Mouse (Mus musculus): ENCODE data around the gene Allc. TPM values are rescaled to one million over a fixed set of nuclear protein-coding genes. Genes with fewer than 3 reads are reported as not detected.

Allc gene
- total and polyA plus RNA-seq, 3 experiments: not detected

- Histone ChIP-seq H3K36me3 (replicated peaks in 1 of 2; ENCODE audit: control insufficient read depth in 1 of 2, insufficient read depth in 1 of 2, low read length in 1 of 2) (peaks cover 19 to 25% of the 10 kb centered on the region in 2 experiments), H3K4me3 (replicated peaks in 1 of 3; ENCODE audit: low read depth in 2 of 3, low read length in 2 of 3, poor library complexity in 1 of 3) (no peak overlapping the region), H3K27me3 (replicated peaks) (peaks cover 18% of the 10 kb centered on the region), H3K4me1 (ENCODE audit: control insufficient read depth in 1 of 2, insufficient read depth in 2 of 2) (peaks cover 3 to 26% of the 10 kb centered on the region in 2 experiments; a peak in 3 of 4 replicates), H3K9ac (ENCODE audit: insufficient read depth, low read depth) (no peak overlapping the region), H3K27ac (ENCODE audit: insufficient read depth, low read depth) (no peak overlapping the region), H3K4me2 (ENCODE audit: insufficient read depth, low read depth, poor library complexity, severe bottlenecking) (no peak overlapping the region), H3K79me2 (replicated peaks; ENCODE audit: control insufficient read depth, extremely low read depth, insufficient read depth, poor library complexity, severe bottlenecking) (no peaks in the 10 kb centered on the region), H3K9me3 (replicated peaks; ENCODE audit: low read length) (no peaks in the 10 kb centered on the region)
- DNase-seq (ENCODE audit: extremely low read depth): no peak
- dilution Hi-C loops (cut with MboI; ENCODE audit: extremely low pct_ligation_motif_present, extremely low pct_unique_long_range_greater_than_20kb, low sequenced_read_pairs): no loop called here
- no peak for TF ChIP-seq JUND (conservative IDR thresholded peaks at IDR 0.05; ENCODE audit: low read depth, low read length)
- no peak for TF ChIP-seq KAT2A (IDR thresholded peaks at IDR 0.05; ENCODE audit: insufficient replicate concordance, low read length)
- TF ChIP-seq ZNF384 (IDR thresholded peaks at IDR 0.05; ENCODE audit: low read depth, low read length): no peak
- no peak for TF ChIP-seq BHLHE40 (IDR thresholded peaks at IDR 0.05; ENCODE audit: low read depth, low read length)
- TF ChIP-seq MYC (IDR thresholded peaks at IDR 0.05; ENCODE audit: low read depth, low read length): no peak
- no peak for TF ChIP-seq ZKSCAN1 (IDR thresholded peaks at IDR 0.05; ENCODE audit: borderline replicate concordance, low read depth, low read length)
- no peak for TF ChIP-seq ZC3H11A (IDR thresholded peaks at IDR 0.05; ENCODE audit: low read depth, low read length)
- TF ChIP-seq CTCF (conservative IDR thresholded peaks at IDR 0.05 in 1 of 2, IDR thresholded peaks at IDR 0.05 in 1 of 2; ENCODE audit: low read depth in 2 of 2, low read length in 2 of 2): no peak
- TF ChIP-seq MAZ (IDR thresholded peaks at IDR 0.05; ENCODE audit: low read depth, low read length): no peak
- no peak for TF ChIP-seq UBTF (IDR thresholded peaks at IDR 0.05; ENCODE audit: low read depth, low read length)
- in situ Hi-C loops (cut with MboI; ENCODE audit: low pct_ligation_motif_present, low pct_unique_long_range_greater_than_20kb, low sequenced_read_pairs): no loop called here
Observed at GRCm38 (mm10) chr12:28625407-28625806, 43.1 kb upstream of the Allc start.

GRCm38 (mm10) chr12:28624251-28624650 lies 41.9 kb upstream of the Allc start:
- Histone ChIP-seq H3K4me3 (replicated peaks in 1 of 3; ENCODE audit: low read depth in 2 of 3, low read length in 2 of 3, poor library complexity in 1 of 3) (no peak overlapping the region), H3K79me2 (replicated peaks; ENCODE audit: control insufficient read depth, extremely low read depth, insufficient read depth, poor library complexity, severe bottlenecking) (no peaks in the 10 kb centered on the region), H3K9me3 (replicated peaks; ENCODE audit: low read length) (no peaks in the 10 kb centered on the region), H3K36me3 (replicated peaks in 1 of 2; ENCODE audit: control insufficient read depth in 1 of 2, insufficient read depth in 1 of 2, low read length in 1 of 2) (peaks cover 7 to 14% of the 10 kb centered on the region in 2 experiments), H3K4me1 (ENCODE audit: control insufficient read depth in 1 of 2, insufficient read depth in 2 of 2) (peaks cover 0 to 15% of the 10 kb centered on the region in 2 experiments; a peak in 2 of 4 replicates), H3K27me3 (replicated peaks) (peaks cover 25% of the 10 kb centered on the region), H3K4me2 (ENCODE audit: insufficient read depth, low read depth, poor library complexity, severe bottlenecking) (no peak overlapping the region), H3K27ac (ENCODE audit: insufficient read depth, low read depth) (no peak overlapping the region), H3K9ac (ENCODE audit: insufficient read depth, low read depth) (no peak overlapping the region)
- in situ Hi-C loops (cut with MboI; ENCODE audit: low pct_ligation_motif_present, low pct_unique_long_range_greater_than_20kb, low sequenced_read_pairs): no loop called here
- dilution Hi-C loops (cut with MboI; ENCODE audit: extremely low pct_ligation_motif_present, extremely low pct_unique_long_range_greater_than_20kb, low sequenced_read_pairs): no loop called here
- TF ChIP-seq E2F4 (IDR thresholded peaks at IDR 0.05; ENCODE audit: insufficient replicate concordance, low read depth, low read length): no peak
- no peak for TF ChIP-seq NELFE (IDR thresholded peaks at IDR 0.05; ENCODE audit: low read depth, low read length)
- no peak for DNase-seq (ENCODE audit: extremely low read depth)

- Histone ChIP-seq H3K4me2 (ENCODE audit: insufficient read depth, low read depth, poor library complexity, severe bottlenecking) (no peak within 1 kb of the TSS), H3K79me2 (replicated peaks; ENCODE audit: control insufficient read depth, extremely low read depth, insufficient read depth, poor library complexity, severe bottlenecking) (no peaks in the 10 kb centered on the region), H3K4me3 (replicated peaks in 1 of 3; ENCODE audit: low read depth in 2 of 3, low read length in 2 of 3, poor library complexity in 1 of 3) (no peak within 1 kb of the TSS), H3K27ac (ENCODE audit: insufficient read depth, low read depth) (no peak within 1 kb of the TSS), H3K4me1 (ENCODE audit: control insufficient read depth in 1 of 2, insufficient read depth in 2 of 2) (peaks cover 0 to 7% of the 10 kb centered on the region in 2 experiments; a peak in 1 of 4 replicates), H3K36me3 (replicated peaks in 1 of 2; ENCODE audit: control insufficient read depth in 1 of 2, insufficient read depth in 1 of 2, low read length in 1 of 2) (peaks cover 0 to 3% of the 10 kb centered on the region in 2 experiments), H3K27me3 (replicated peaks) (peaks cover 28% of the 10 kb centered on the region), H3K9ac (ENCODE audit: insufficient read depth, low read depth) (no peak within 1 kb of the TSS), H3K9me3 (replicated peaks; ENCODE audit: low read length) (no peaks in the 10 kb centered on the region)
- in situ Hi-C loops (cut with MboI; ENCODE audit: low pct_ligation_motif_present, low pct_unique_long_range_greater_than_20kb, low sequenced_read_pairs) (no loop called here), dilution Hi-C loops (cut with MboI; ENCODE audit: extremely low pct_ligation_motif_present, extremely low pct_unique_long_range_greater_than_20kb, low sequenced_read_pairs) (no loop called here)
- TF ChIP-seq E2F4 (IDR thresholded peaks at IDR 0.05; ENCODE audit: insufficient replicate concordance, low read depth, low read length) (no peak), MAFK (IDR thresholded peaks at IDR 0.05; ENCODE audit: insufficient replicate concordance, low read length) (no peak), TCF12 (IDR thresholded peaks at IDR 0.05; ENCODE audit: low read depth, low read length) (no peak), RAD21 (IDR thresholded peaks at IDR 0.05; ENCODE audit: low read depth, low read length) (no peak), RCOR1 (conservative IDR thresholded peaks at IDR 0.05; ENCODE audit: low read depth, low read length) (no peak), UBTF (IDR thresholded peaks at IDR 0.05; ENCODE audit: low read depth, low read length) (no peak), GABPA (IDR thresholded peaks at IDR 0.05; ENCODE audit: insufficient replicate concordance, low read depth, low read length) (no peak), ZMIZ1 (IDR thresholded peaks at IDR 0.05; ENCODE audit: low read depth, low read length) (no peak), PAX5 (IDR thresholded peaks at IDR 0.05; ENCODE audit: low read length) (no peak), IRF4 (IDR thresholded peaks at IDR 0.05; ENCODE audit: low read depth, low read length) (no peak), ELF1 (IDR thresholded peaks at IDR 0.05; ENCODE audit: low read depth, low read length) (no peak), CTCF (conservative IDR thresholded peaks at IDR 0.05 in 1 of 2, IDR thresholded peaks at IDR 0.05 in 1 of 2; ENCODE audit: low read depth in 2 of 2, low read length in 2 of 2) (no peak)
- DNase-seq (ENCODE audit: extremely low read depth): no peak
Observed at GRCm38 (mm10) chr12:28623195-28623594, 40.9 kb upstream of the Allc start, which contains the start of gene Colec11. Gene Colec11 (minus strand): TSS chr12:28623377.

All from CH12.LX (cell line).